Mouse (Mus musculus) CH12.LX (cell line): ENCODE results near the gene Entr1. TPM values are rescaled to one million over a fixed set of nuclear protein-coding genes. Genes with fewer than 3 reads are reported as not detected.

Source experiments
- DNase-seq: peaks from one replicate; pipeline ENCODE4 v3.0.0-alpha.2; 2013; ENCODE audit errors: extremely low read depth
- H3K27ac ChIP-seq: 2 replicates; pipeline ENCODE4 v1.5.1; 2012; ENCODE audit warnings: low read depth, mild to moderate bottlenecking, control low read depth, moderate library complexity; ENCODE audit not compliant: insufficient read depth
- H3K27me3 ChIP-seq: replicated peaks from 2 replicates; pipeline ENCODE3; 2012; ENCODE audit warnings: inconsistent platforms
- H3K36me3 ChIP-seq, 2 experiments: replicated peaks in 1 of 2; 2 replicates each; pipeline versions ENCODE3 to v1.6.1; 2012; ENCODE audit warnings: inconsistent platforms in 1 of 2, low read length in 1 of 2, mild to moderate bottlenecking in 1 of 2, mixed read lengths in 1 of 2, moderate library complexity in 1 of 2; ENCODE audit not compliant: control insufficient read depth in 1 of 2, insufficient read depth in 1 of 2
- H3K4me1 ChIP-seq, 2 experiments: 2 replicates each; pipeline ENCODE4 v1.6.1; 2012; ENCODE audit warnings: inconsistent platforms in 1 of 2, moderate library complexity in 1 of 2; ENCODE audit not compliant: insufficient read depth in 2 of 2, control insufficient read depth in 1 of 2
- H3K4me2 ChIP-seq: 2 replicates; pipeline ENCODE4 v1.6.1; 2012; ENCODE audit warnings: low read depth, mild to moderate bottlenecking, control low read depth; ENCODE audit not compliant: poor library complexity, insufficient read depth, severe bottlenecking
- H3K4me3 ChIP-seq, 3 experiments: fragments of 150-350 bp in 1 of 3; sonication (generic) in 1 of 3; replicated peaks in 1 of 3; 2 replicates each; pipeline versions ENCODE3 to v1.5.1; 2011 to 2012; ENCODE audit warnings: low read depth in 2 of 3, low read length in 2 of 3, mild to moderate bottlenecking in 2 of 3, moderate library complexity in 2 of 3, control low read depth in 1 of 3, improper control_type of control experiment in 1 of 3, inconsistent platforms in 1 of 3, mixed read lengths in 1 of 3; ENCODE audit not compliant: poor library complexity in 1 of 3
- H3K79me2 ChIP-seq: replicated peaks from 2 replicates; pipeline ENCODE4 v1.6.1; 2012; ENCODE audit warnings: mild to moderate bottlenecking, moderate library complexity; ENCODE audit not compliant: control insufficient read depth, poor library complexity, insufficient read depth, severe bottlenecking; ENCODE audit errors: extremely low read depth
- H3K9ac ChIP-seq: 2 replicates; pipeline ENCODE4 v1.6.1; 2012; ENCODE audit warnings: low read depth, mild to moderate bottlenecking, control low read depth, moderate library complexity; ENCODE audit not compliant: insufficient read depth
- H3K9me3 ChIP-seq: replicated peaks from 2 replicates; pipeline ENCODE3; 2012; ENCODE audit warnings: low read length, inconsistent platforms, mixed read lengths
- BHLHE40 ChIP-seq: IDR thresholded peaks from 2 replicates; pipeline ENCODE4 v1.6.1; 2011; ENCODE audit warnings: mild to moderate bottlenecking, low read depth, low read length, improper control_type of control experiment
- CHD2 ChIP-seq: IDR thresholded peaks from 2 replicates; pipeline ENCODE4 v1.6.1; 2011; ENCODE audit warnings: low read length, improper control_type of control experiment
- E2F4 ChIP-seq: IDR thresholded peaks from 2 replicates; pipeline ENCODE4 v1.6.1; 2011; ENCODE audit warnings: low read depth, low read length, improper control_type of control experiment; ENCODE audit not compliant: insufficient replicate concordance
- ELF1 ChIP-seq: IDR thresholded peaks from 2 replicates; pipeline ENCODE4 v1.6.1; 2014; ENCODE audit warnings: low read depth, mild to moderate bottlenecking, inconsistent platforms, low read length, improper control_type of control experiment
- EP300 ChIP-seq: IDR thresholded peaks from 2 replicates; pipeline ENCODE4 v1.6.1; 2011; ENCODE audit warnings: low read length, improper control_type of control experiment
- ETS1 ChIP-seq: conservative IDR thresholded peaks from 2 replicates; pipeline ENCODE4 v1.6.1; 2012; ENCODE audit warnings: low read depth, mild to moderate bottlenecking, inconsistent platforms, low read length, improper control_type of control experiment, moderate library complexity
- HCFC1 ChIP-seq: IDR thresholded peaks from 2 replicates; pipeline ENCODE4 v1.6.1; 2012; ENCODE audit warnings: low read depth, mild to moderate bottlenecking, inconsistent platforms, low read length, improper control_type of control experiment
- IRF4 ChIP-seq: IDR thresholded peaks from 2 replicates; pipeline ENCODE4 v1.6.1; 2014; ENCODE audit warnings: low read depth, mild to moderate bottlenecking, inconsistent platforms, low read length, improper control_type of control experiment
- JUN ChIP-seq: IDR thresholded peaks from 2 replicates; pipeline ENCODE4 v1.6.1; 2011; ENCODE audit warnings: low read depth, mild to moderate bottlenecking, low read length, improper control_type of control experiment, moderate library complexity; ENCODE audit not compliant: insufficient read depth
- JUND ChIP-seq: conservative IDR thresholded peaks from 2 replicates; pipeline ENCODE4 v1.6.1; 2011; ENCODE audit warnings: low read depth, low read length, improper control_type of control experiment
- KAT2A ChIP-seq: IDR thresholded peaks from 2 replicates; pipeline ENCODE4 v1.6.1; 2012; ENCODE audit warnings: low read length, improper control_type of control experiment, inconsistent platforms; ENCODE audit not compliant: insufficient replicate concordance
- MAFK ChIP-seq: IDR thresholded peaks from 2 replicates; pipeline ENCODE4 v1.6.1; 2011; ENCODE audit warnings: low read length, improper control_type of control experiment; ENCODE audit not compliant: insufficient replicate concordance
- MAX ChIP-seq: IDR thresholded peaks from 2 replicates; pipeline ENCODE4 v1.6.1; 2011; ENCODE audit warnings: low read length, improper control_type of control experiment
- MAZ ChIP-seq: IDR thresholded peaks from 2 replicates; pipeline ENCODE4 v1.6.1; 2012; ENCODE audit warnings: low read depth, mild to moderate bottlenecking, inconsistent platforms, low read length, improper control_type of control experiment, moderate library complexity
- MEF2A ChIP-seq: IDR thresholded peaks from 2 replicates; pipeline ENCODE4 v1.6.1; 2014; ENCODE audit warnings: low read depth, mild to moderate bottlenecking, inconsistent platforms, low read length, improper control_type of control experiment, borderline replicate concordance
- MXI1 ChIP-seq: IDR thresholded peaks from 2 replicates; pipeline ENCODE4 v1.6.1; 2011; ENCODE audit warnings: mild to moderate bottlenecking, low read depth, low read length, improper control_type of control experiment
- MYC ChIP-seq: IDR thresholded peaks from 2 replicates; pipeline ENCODE4 v1.6.1; 2011; ENCODE audit warnings: low read depth, mild to moderate bottlenecking, improper control_type of control experiment, low read length
- NELFE ChIP-seq: IDR thresholded peaks from 2 replicates; pipeline ENCODE4 v1.6.1; 2011; ENCODE audit warnings: low read depth, low read length, improper control_type of control experiment
- NRF1 ChIP-seq: IDR thresholded peaks from 2 replicates; pipeline ENCODE4 v1.6.1; 2014; ENCODE audit warnings: low read depth, mild to moderate bottlenecking, inconsistent platforms, low read length, improper control_type of control experiment, moderate library complexity
- PAX5 ChIP-seq: IDR thresholded peaks from 2 replicates; pipeline ENCODE4 v1.6.1; 2012; ENCODE audit warnings: low read length, inconsistent platforms, mixed read lengths
- POLR2A ChIP-seq: IDR thresholded peaks from 2 replicates; pipeline ENCODE4 v1.6.1; 2011; ENCODE audit warnings: low read depth, mild to moderate bottlenecking, improper control_type of control experiment, low read length
- POLR2AphosphoS2 ChIP-seq: IDR thresholded peaks from 2 replicates; pipeline ENCODE4 v1.6.1; 2011; ENCODE audit warnings: low read depth, low read length, improper control_type of control experiment
- RAD21 ChIP-seq: IDR thresholded peaks from 2 replicates; pipeline ENCODE4 v1.6.1; 2011; ENCODE audit warnings: low read depth, mild to moderate bottlenecking, low read length, improper control_type of control experiment, moderate library complexity
- SIN3A ChIP-seq: IDR thresholded peaks from 2 replicates; pipeline ENCODE4 v1.6.1; 2012; ENCODE audit warnings: low read length, improper control_type of control experiment, inconsistent platforms
- SMC3 ChIP-seq: IDR thresholded peaks from 2 replicates; pipeline ENCODE4 v1.6.1; 2011; ENCODE audit warnings: low read depth, low read length, improper control_type of control experiment
- TBP ChIP-seq: conservative IDR thresholded peaks from 2 replicates; pipeline ENCODE4 v1.6.1; 2011; ENCODE audit warnings: low read depth, low read length, improper control_type of control experiment
- TCF12 ChIP-seq: IDR thresholded peaks from 2 replicates; pipeline ENCODE4 v1.6.1; 2014; ENCODE audit warnings: low read depth, mild to moderate bottlenecking, inconsistent platforms, low read length, improper control_type of control experiment
- USF1 ChIP-seq: IDR thresholded peaks from 2 replicates; pipeline ENCODE4 v1.6.1; 2014; ENCODE audit warnings: low read depth, mild to moderate bottlenecking, inconsistent platforms, low read length, improper control_type of control experiment
- USF2 ChIP-seq: conservative IDR thresholded peaks from 2 replicates; pipeline ENCODE4 v1.6.1; 2011; ENCODE audit warnings: low read depth, low read length, improper control_type of control experiment
- ZC3H11A ChIP-seq: IDR thresholded peaks from 2 replicates; pipeline ENCODE4 v1.6.1; 2012; ENCODE audit warnings: low read depth, mild to moderate bottlenecking, inconsistent platforms, low read length, improper control_type of control experiment
- ZMIZ1 ChIP-seq: IDR thresholded peaks from 2 replicates; pipeline ENCODE4 v1.6.1; 2012; ENCODE audit warnings: low read depth, mild to moderate bottlenecking, inconsistent platforms, low read length, improper control_type of control experiment
- ZNF384 ChIP-seq: IDR thresholded peaks from 2 replicates; pipeline ENCODE4 v1.6.1; 2012; ENCODE audit warnings: low read depth, low read length, improper control_type of control experiment, inconsistent platforms
- dilution Hi-C: fragments of 300-500 bp; cut with MboI; formaldehyde crosslinking; loops from 2 replicates; pipeline ENCODE4 v1.14.3; 2020; ENCODE audit warnings: low sequenced_read_pairs; ENCODE audit not compliant: extremely low pct_unique_long_range_greater_than_20kb, extremely low pct_ligation_motif_present
- in situ Hi-C: fragments of 300-500 bp; cut with MboI; formaldehyde crosslinking; loops from 3 replicates; pipeline ENCODE4 v1.14.3; 2019; ENCODE audit warnings: low sequenced_read_pairs, low pct_ligation_motif_present, low pct_unique_long_range_greater_than_20kb, mixed read lengths
- polyA plus RNA-seq: library from polyadenylated mRNA; unstranded; fragments of >175 nt; gene quantifications from 2 replicates; pipeline ENCODE4 v1.2.1, GENCODE M21; 2012; ENCODE audit warnings: low read depth; ENCODE audit not compliant: insufficient read length
- total RNA-seq, 2 experiments: library from RNA; depleted of rRNA; stranded (reverse); fragments of 300-350 nt in 1 of 2; fragments of >200 nt in 1 of 2; gene quantifications; 2 replicates each; pipeline ENCODE4 v1.2.3; 2012 to 2014

Entr1 gene
- total and polyA plus RNA-seq, 3 experiments = 41.9 to 62.3 (median 57.3) TPM

DNA sequence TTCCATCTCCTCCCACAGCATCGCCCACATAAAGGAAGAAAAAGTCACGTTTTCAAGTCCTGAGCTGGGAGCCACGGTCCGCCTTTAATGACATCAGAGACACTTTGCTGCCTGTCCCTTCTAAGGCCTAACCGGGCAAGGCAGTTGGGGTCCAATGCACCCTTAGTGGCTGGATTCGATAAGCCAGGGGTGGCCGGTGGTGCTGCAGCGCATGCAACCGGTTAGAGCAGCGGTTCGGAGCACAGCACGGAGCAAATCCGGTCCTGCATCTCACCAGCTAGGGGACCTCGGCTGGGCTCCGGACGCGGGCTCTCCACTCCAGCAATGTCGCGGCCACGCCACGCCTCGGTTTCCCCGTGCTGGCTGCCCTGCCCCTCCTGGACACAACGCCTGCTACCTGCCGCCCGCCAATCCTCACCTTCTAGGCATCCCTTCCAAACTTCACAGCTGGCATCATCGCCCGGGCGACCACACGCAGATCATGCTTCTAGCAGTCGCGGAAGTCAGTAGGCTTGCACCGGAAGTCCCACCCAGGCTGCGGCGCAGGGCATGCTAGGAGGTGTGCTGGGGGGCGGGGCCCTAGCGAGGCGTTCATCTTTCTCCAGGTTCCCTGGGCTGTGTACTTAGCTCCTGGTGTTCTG lies 8.9 kb downstream of the Entr1 start, which contains the start of gene Snapc4:
TSS of gene Snapc4 (minus strand) at position 523 of the 641 bp plus-strand sequence.
- peak within 1 kb of the TSS; percentile 5; the same call in 1 of the 2 replicates for H3K27ac ChIP-seq
- H3K4me1 ChIP-seq = peaks cover 0 to 11% of the 10 kb centered on the region in 2 experiments; a peak in 2 of 4 replicates
- in situ Hi-C loops (no loop called here), dilution Hi-C loops (no loop called here)
- H3K36me3 ChIP-seq = peaks cover 62 to 78% of the 10 kb centered on the region in 2 experiments
- peaks cover 17% of the 10 kb centered on the region for H3K79me2 ChIP-seq
- peak; percentile 89 for DNase-seq
- no peaks in the 10 kb centered on the region for H3K27me3 ChIP-seq
- peak within 1 kb of the TSS; percentile 80 to 94 (median 82) for H3K4me3 ChIP-seq
- TF ChIP-seq USF1 (no peak), MXI1 (peak; percentile 99), ZNF384 (no peak), USF2 (no peak), JUN (no peak), SMC3 (no peak; the same call in 1 of the 2 replicates), KAT2A (peak; percentile 75; the same call in 1 of the 2 replicates), MAZ (peak; percentile 80), NELFE (peak; percentile 90), SIN3A (peak; percentile 97), IRF4 (peak; percentile 42; the same call in 1 of the 2 replicates), RAD21 (no peak), ETS1 (no peak; the same call in 1 of the 2 replicates), JUND (no peak), POLR2A (peak; percentile 90), EP300 (no peak), TBP (peak; percentile 69; the same call in 1 of the 2 replicates), HCFC1 (peak; percentile 86), ZMIZ1 (peak; percentile 75; the same call in 1 of the 2 replicates), MAX (peak; percentile 94), NRF1 (peak; percentile 64), ELF1 (peak; percentile 91), PAX5 (no peak), CHD2 (peak; percentile 56; the same call in 1 of the 2 replicates), ZC3H11A (no peak), E2F4 (no peak), MEF2A (no peak), MYC (peak; percentile 87), POLR2AphosphoS2 (peak; percentile 85; the same call in 1 of the 2 replicates), MAFK (no peak), TCF12 (peak; percentile 80), BHLHE40 (peak; percentile 67)
- TF ChIP-seq, all 38 proteins: peak for 18
- peak within 1 kb of the TSS; percentile 61 for H3K9ac ChIP-seq
- no peaks in the 10 kb centered on the region for H3K9me3 ChIP-seq
- peak within 1 kb of the TSS; percentile 64; the same call in 1 of the 2 replicates for H3K4me2 ChIP-seq
